ENCODE assay signal across 32 mouse cellular contexts in the genomic region with DNA sequence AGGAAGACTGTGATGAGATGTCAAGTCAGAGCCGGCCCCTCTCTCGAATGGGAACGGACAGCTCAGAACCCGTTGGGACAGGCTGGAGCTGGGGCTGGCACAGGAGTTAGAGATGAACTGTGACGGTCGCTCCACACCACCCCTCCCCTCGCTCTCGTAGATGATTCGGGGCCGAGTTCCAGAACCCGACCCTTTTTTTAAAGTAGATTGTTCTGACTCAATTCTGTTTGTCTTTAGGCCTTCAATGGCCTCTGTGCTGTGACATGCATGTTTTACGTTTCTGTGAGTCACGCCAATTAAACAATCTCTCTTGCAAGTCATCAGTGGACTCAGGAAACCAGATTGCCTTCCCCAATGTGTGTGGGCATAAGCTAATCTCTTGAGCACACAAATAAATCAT.
DNase-seq lines count a peak whose midpoint lies in the region; ATAC-seq lines count a peak whose summit lies in the region.
"Had no signal": no experiment of that assay in that cellular context is flagged by ENCODE, and none has a peak within 500 bp of the region (broad histone marks: within the 10 kb centered on the region; RNA-seq: fewer than 3 reads in every experiment).

No protein-coding gene starts in this region.

- DNase-seq in midbrain, embryonic 11.5 days (ENCODE audit: low spot score, missing footprints), result peak; percentile 47
- peak; percentile 52 for DNase-seq in 416B (ENCODE audit: low read depth)
- peak; percentile 23 for DNase-seq in fat pad, adult 2 months (ENCODE audit: extremely low read depth, low read depth, low spot score)
- DNase-seq in right cerebral cortex, postnatal 25 days, result no peak
- no peak for DNase-seq in kidney, adult 8-10 months
- DNase-seq: adrenal gland, postnatal 14 days; B cell, adult 2 months; cerebellum, adult 11 months; cerebellum, adult 9-10 months; cerebellum, postnatal 36 days; forebrain, postnatal 0 days; gastrocnemius, postnatal 10 days; heart, postnatal 36 days; kidney, adult 2 months; kidney, postnatal 10 days; layer of hippocampus, adult 9-11 months; liver; lung, adult 2 months; lung, postnatal 10 days; right cerebral cortex, adult 18-20 months; right cerebral cortex, postnatal 4 days had no signal

- H3K4me3 ChIP-seq in midbrain, embryonic 11.5 days (ENCODE audit: low read depth, low read length), result no peak overlapping the region
- H3K4me3 ChIP-seq in midbrain, embryonic 13.5 days (replicated peaks), result no peak overlapping the region
- no peak overlapping the region for H3K4me3 ChIP-seq in stomach, embryonic 16.5 days (replicated peaks; ENCODE audit: low read length)
- H3K4me3 ChIP-seq: embryonic facial prominence, embryonic 12.5 days; heart, embryonic 10.5 days; hindbrain, embryonic 12.5 days; neural tube, embryonic 12.5 days had no signal

- peaks cover 3% of the 10 kb centered on the region; the same call in 1 of the 2 replicates for H3K27me3 ChIP-seq in midbrain, embryonic 11.5 days (ENCODE audit: control insufficient read depth, insufficient read depth, low read length)
- peaks cover 24% of the 10 kb centered on the region for H3K27me3 ChIP-seq in midbrain, embryonic 13.5 days
- H3K27me3 ChIP-seq in stomach, embryonic 16.5 days (ENCODE audit: control insufficient read depth, insufficient read depth, low read length), result no peaks in the 10 kb centered on the region
- H3K27me3 ChIP-seq: CH12.LX; neural tube, embryonic 12.5 days; Patski had no signal

- H3K4me1 ChIP-seq in midbrain, embryonic 11.5 days (ENCODE audit: control insufficient read depth, insufficient read depth, low read length), result peaks cover 6% of the 10 kb centered on the region
- H3K4me1 ChIP-seq in midbrain, embryonic 13.5 days (replicated peaks), result peaks cover 8% of the 10 kb centered on the region
- H3K4me1 ChIP-seq in stomach, embryonic 16.5 days (ENCODE audit: control insufficient read depth, insufficient read depth, low read length), result peaks cover 9% of the 10 kb centered on the region; the same call in 1 of the 2 replicates
- H3K4me1 ChIP-seq: neural tube, embryonic 12.5 days had no signal

- H3K36me3 ChIP-seq in midbrain, embryonic 11.5 days (ENCODE audit: control insufficient read depth, insufficient read depth, low read length), result no peaks in the 10 kb centered on the region
- H3K36me3 ChIP-seq in midbrain, embryonic 13.5 days, result no peaks in the 10 kb centered on the region
- H3K36me3 ChIP-seq in stomach, embryonic 16.5 days (ENCODE audit: control insufficient read depth, insufficient read depth, low read length), result no peaks in the 10 kb centered on the region
- H3K36me3 ChIP-seq: embryonic facial prominence, embryonic 12.5 days; heart, embryonic 10.5 days; hindbrain, embryonic 12.5 days; neural tube, embryonic 12.5 days had no signal

- no peaks in the 10 kb centered on the region for H3K9me3 ChIP-seq in midbrain, embryonic 11.5 days (ENCODE audit: control insufficient read depth, low read length)
- H3K9me3 ChIP-seq in midbrain, embryonic 13.5 days, result no peaks in the 10 kb centered on the region
- H3K9me3 ChIP-seq in stomach, embryonic 16.5 days (replicated peaks; ENCODE audit: control insufficient read depth, low read length), result no peaks in the 10 kb centered on the region; the same call in 1 of the 2 replicates
- H3K9me3 ChIP-seq: embryonic facial prominence, embryonic 12.5 days; heart, embryonic 10.5 days; hindbrain, embryonic 12.5 days; neural tube, embryonic 12.5 days had no signal

- no peak overlapping the region for H3K27ac ChIP-seq in midbrain, embryonic 11.5 days (ENCODE audit: low read depth, low read length)
- no peak overlapping the region for H3K27ac ChIP-seq in midbrain, embryonic 13.5 days
- peak overlapping the region; percentile 72 for H3K27ac ChIP-seq in stomach, embryonic 16.5 days (ENCODE audit: low read length)
- H3K27ac ChIP-seq: embryonic facial prominence, embryonic 12.5 days; heart, embryonic 10.5 days; hindbrain, embryonic 12.5 days; liver, embryonic 14.5 days; neural tube, embryonic 12.5 days had no signal

- 89% methylated on average over 13 of the region's 13 CpGs for WGBS in midbrain, embryonic 11.5 days
- WGBS in midbrain, embryonic 13.5 days, result 83% methylated on average over 13 of the region's 13 CpGs
- 47% methylated on average over 13 of the region's 13 CpGs for WGBS in stomach, embryonic 16.5 days

- ATAC-seq in midbrain, embryonic 11.5 days (ENCODE audit: low FRiP score), result no peak
- no peak for ATAC-seq in midbrain, embryonic 13.5 days
- ATAC-seq in stomach, embryonic 16.5 days (ENCODE audit: insufficient read depth, low FRiP score), result peak; percentile 78
- ATAC-seq in erythroid progenitor cell, adult 5-6 weeks (replicated peaks; ENCODE audit: low FRiP score, poor library complexity, severe bottlenecking), result no peak
- ATAC-seq: forebrain, postnatal 0 days; midbrain, embryonic 16.5 days; Patski had no signal

- no peak overlapping the region for H3K4me2 ChIP-seq in midbrain, embryonic 11.5 days
- no peak overlapping the region for H3K4me2 ChIP-seq in midbrain, embryonic 13.5 days (replicated peaks)
- no peak overlapping the region for H3K4me2 ChIP-seq in stomach, embryonic 16.5 days (ENCODE audit: low read depth, low read length)
- H3K4me2 ChIP-seq: embryonic facial prominence, embryonic 12.5 days; hindbrain, embryonic 12.5 days; neural tube, embryonic 12.5 days had no signal

- no peak overlapping the region for H3K9ac ChIP-seq in midbrain, embryonic 11.5 days (ENCODE audit: low read length)
- H3K9ac ChIP-seq in midbrain, embryonic 13.5 days (replicated peaks), result no peak overlapping the region
- H3K9ac ChIP-seq in stomach, embryonic 16.5 days (ENCODE audit: low read length), result no peak overlapping the region
- H3K9ac ChIP-seq: embryonic facial prominence, embryonic 12.5 days; forebrain, postnatal 0 days; hindbrain, embryonic 12.5 days; liver, embryonic 14.5 days; neural tube, embryonic 12.5 days had no signal

Comparison
In these comparisons a context has a peak if more than half of its experiments do, and no peak if none do; other contexts are left out.
1. DNase-seq: peak in midbrain, embryonic 11.5 days (single experiment), 416B (single experiment) and fat pad, adult 2 months (single experiment); none in right cerebral cortex, postnatal 25 days (single experiment) and kidney, adult 8-10 months (0 of 2).